Mouse (Mus musculus) C2C12 (cell line): ENCODE measurements around the gene Ralgps2. TPM values are rescaled to one million over a fixed set of nuclear protein-coding genes. Genes with fewer than 3 reads are reported as not detected.

Experiments used
- H3K27me3 ChIP-seq: one replicate; pipeline ENCODE4 v1.6.1; 2011; ENCODE audit not compliant: control insufficient read depth, insufficient read depth, insufficient read length
- H3K36me3 ChIP-seq: one replicate; pipeline ENCODE4 v1.6.1; 2011; ENCODE audit not compliant: control insufficient read depth, insufficient read depth
- H3K4me3 ChIP-seq: one replicate; pipeline ENCODE4 v1.5.1; 2011; ENCODE audit warnings: mild to moderate bottlenecking, control low read depth; ENCODE audit not compliant: poor library complexity, insufficient read depth, severe bottlenecking
- H3K79me2 ChIP-seq: one replicate; pipeline ENCODE4 v1.6.1; 2011; ENCODE audit not compliant: control insufficient read depth, insufficient read depth
- H3K79me3 ChIP-seq: one replicate; pipeline ENCODE4 v1.6.1; 2011; ENCODE audit warnings: low read depth, control low read depth
- H3ac ChIP-seq: one replicate; pipeline ENCODE3; 2011; ENCODE audit warnings: low read depth; ENCODE audit not compliant: control insufficient read depth, insufficient read length
- CEBPB ChIP-seq: IDR thresholded peaks from one replicate; pipeline ENCODE4 v1.6.1; 2011; ENCODE audit warnings: low read depth, mild to moderate bottlenecking, control low read depth, moderate library complexity
- CTCF ChIP-seq: IDR thresholded peaks from one replicate; pipeline ENCODE4 v1.5.1; 2011; ENCODE audit not compliant: control insufficient read depth, insufficient read depth, insufficient read length
- FOSL1 ChIP-seq: IDR thresholded peaks from one replicate; pipeline ENCODE4 v1.8.0; 2011; ENCODE audit warnings: mild to moderate bottlenecking, low read length; ENCODE audit not compliant: poor library complexity, insufficient read depth, severe bottlenecking
- MAX ChIP-seq: IDR thresholded peaks from one replicate; pipeline ENCODE4 v1.6.1; 2011; ENCODE audit warnings: mild to moderate bottlenecking, control low read depth
- MYOD1 ChIP-seq: IDR thresholded peaks from one replicate; pipeline ENCODE4 v1.6.1; 2011; ENCODE audit warnings: low read depth; ENCODE audit not compliant: control insufficient read depth, insufficient read length
- MYOG ChIP-seq: IDR thresholded peaks from one replicate; pipeline ENCODE4 v1.6.1; 2011; ENCODE audit not compliant: control insufficient read depth, insufficient read length; ENCODE audit errors: extremely low read depth
- USF1 ChIP-seq: IDR thresholded peaks from one replicate; pipeline ENCODE4 v1.6.1; 2011; ENCODE audit warnings: low read depth, mild to moderate bottlenecking, control low read depth, moderate library complexity
- polyA plus RNA-seq: library from polyadenylated mRNA; unstranded; fragments of >200 nt; fragmentation: generic; extraction: Trizol; gene quantifications from one replicate; pipeline ENCODE4 v1.2.1, GENCODE M21; 2012; ENCODE audit warnings: missing spikeins

Gene Ralgps2
- polyA plus RNA-seq, 1 experiment: 6.4 TPM

GRCm38 (mm10) chr1:156905660-156906059, 33.8 kb downstream of the Ralgps2 start:
- Histone ChIP-seq H3K79me2 (no peaks in the 10 kb centered on the region), H3K27me3 (no peaks in the 10 kb centered on the region)
- no peak for TF ChIP-seq MYOD1
- TF ChIP-seq MAX: no peak
- no peak for TF ChIP-seq FOSL1
- TF ChIP-seq CEBPB: no peak

DNA sequence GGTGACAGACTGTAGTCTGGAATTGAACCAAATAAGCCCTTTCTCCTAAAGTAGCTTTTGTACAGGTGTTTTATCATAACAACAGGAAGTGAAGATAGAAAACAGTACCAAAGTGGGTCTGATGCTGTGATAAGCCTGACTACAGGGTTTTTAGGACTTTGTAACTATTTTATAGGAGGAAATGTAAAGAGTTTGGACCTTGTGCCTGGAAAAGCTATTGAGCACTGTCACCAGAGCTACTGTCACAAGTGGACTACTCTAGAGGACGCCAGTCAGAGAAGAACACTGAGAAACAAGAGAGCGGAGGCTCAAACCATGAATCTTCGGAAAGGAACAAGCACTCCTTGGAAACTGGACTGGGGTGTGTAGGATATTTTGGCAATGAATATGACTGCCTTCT, 35.5 kb downstream of the Ralgps2 start:
- H3K27me3 ChIP-seq: no peaks in the 10 kb centered on the region
- H3ac ChIP-seq: no peak overlapping the region
- H3K79me3 ChIP-seq: no peaks in the 10 kb centered on the region
- H3K36me3 ChIP-seq: no peaks in the 10 kb centered on the region
- no peaks in the 10 kb centered on the region for H3K79me2 ChIP-seq
- no peak overlapping the region for H3K4me3 ChIP-seq
- TF ChIP-seq CEBPB: no peak
- TF ChIP-seq CTCF: no peak
- TF ChIP-seq MAX: no peak
- no peak for TF ChIP-seq MYOG
- TF ChIP-seq FOSL1: no peak
- no peak for TF ChIP-seq MYOD1

More at GRCm38 (mm10) chr1:156905660-156906059, 33.8 kb downstream of the Ralgps2 start:
- no peaks in the 10 kb centered on the region for H3K36me3 ChIP-seq
- H3K4me3 ChIP-seq: no peak overlapping the region
- H3K79me3 ChIP-seq: no peaks in the 10 kb centered on the region
- H3ac ChIP-seq: no peak overlapping the region

DNA sequence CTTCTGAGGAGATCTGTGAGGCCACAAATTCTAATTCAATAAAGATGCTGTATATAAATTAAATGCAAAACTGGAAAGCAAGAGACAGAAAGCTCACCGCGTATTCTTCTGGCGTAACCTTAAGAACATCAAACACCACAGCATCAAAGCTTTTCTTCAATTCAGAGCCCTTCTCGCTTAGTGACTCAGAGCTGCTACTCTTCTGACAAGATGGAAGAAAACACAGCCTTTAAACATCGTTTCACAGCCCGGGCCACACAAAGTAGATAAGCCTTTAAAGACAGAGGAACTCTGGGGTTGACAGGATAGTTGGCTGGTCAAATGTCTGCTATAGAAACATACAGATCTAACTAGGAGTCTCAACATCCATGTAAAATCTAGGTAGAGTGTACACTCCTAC, 37.7 kb downstream of the Ralgps2 start:
- no peak for TF ChIP-seq MYOD1
- no peak for TF ChIP-seq MAX
- no peak for TF ChIP-seq FOSL1
- TF ChIP-seq USF1: no peak
- TF ChIP-seq MYOG: no peak
- TF ChIP-seq CTCF: no peak
- TF ChIP-seq CEBPB: no peak
- no peaks in the 10 kb centered on the region for H3K27me3 ChIP-seq
- H3ac ChIP-seq: no peak overlapping the region
- H3K79me2 ChIP-seq: no peaks in the 10 kb centered on the region
- no peaks in the 10 kb centered on the region for H3K79me3 ChIP-seq
- no peaks in the 10 kb centered on the region for H3K36me3 ChIP-seq
- no peak overlapping the region for H3K4me3 ChIP-seq

- Histone ChIP-seq H3K27me3 (no peaks in the 10 kb centered on the region), H3K79me2 (no peaks in the 10 kb centered on the region), H3K36me3 (no peaks in the 10 kb centered on the region), H3K4me3 (no peak overlapping the region), H3ac (no peak overlapping the region), H3K79me3 (no peaks in the 10 kb centered on the region)
- TF ChIP-seq FOSL1 (no peak), MYOD1 (no peak), MAX (no peak)
These were observed 47.9 kb downstream of the Ralgps2 start for GRCm38 (mm10) chr1:156891561-156891960.

DNA sequence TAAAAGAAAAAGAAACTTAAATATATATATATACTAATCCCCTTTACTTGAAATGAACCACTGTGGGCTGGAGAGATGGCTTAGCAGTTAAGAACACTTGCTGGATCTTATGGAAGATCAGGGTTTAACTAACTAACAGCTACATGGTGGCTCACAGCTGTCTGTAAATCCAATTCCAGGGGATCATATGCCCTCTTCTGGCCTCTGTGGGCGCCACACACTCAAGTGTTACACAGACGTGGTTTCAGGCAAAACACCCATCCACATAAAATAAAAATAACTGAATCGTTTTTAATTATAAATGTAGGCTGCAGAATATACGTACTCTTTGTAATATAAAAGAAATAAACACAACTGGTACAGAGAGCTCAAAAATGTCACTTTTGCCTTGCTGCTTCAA, 50.6 kb downstream of the Ralgps2 start:
- Histone ChIP-seq H3K4me3 (no peak overlapping the region), H3ac (no peak overlapping the region), H3K79me2 (no peaks in the 10 kb centered on the region), H3K27me3 (no peaks in the 10 kb centered on the region), H3K79me3 (no peaks in the 10 kb centered on the region), H3K36me3 (no peaks in the 10 kb centered on the region)
- no peak for TF ChIP-seq USF1
- no peak for TF ChIP-seq CEBPB
- TF ChIP-seq MYOG: no peak
- TF ChIP-seq CTCF: no peak
- no peak for TF ChIP-seq MAX
- no peak for TF ChIP-seq FOSL1
- no peak for TF ChIP-seq MYOD1

DNA sequence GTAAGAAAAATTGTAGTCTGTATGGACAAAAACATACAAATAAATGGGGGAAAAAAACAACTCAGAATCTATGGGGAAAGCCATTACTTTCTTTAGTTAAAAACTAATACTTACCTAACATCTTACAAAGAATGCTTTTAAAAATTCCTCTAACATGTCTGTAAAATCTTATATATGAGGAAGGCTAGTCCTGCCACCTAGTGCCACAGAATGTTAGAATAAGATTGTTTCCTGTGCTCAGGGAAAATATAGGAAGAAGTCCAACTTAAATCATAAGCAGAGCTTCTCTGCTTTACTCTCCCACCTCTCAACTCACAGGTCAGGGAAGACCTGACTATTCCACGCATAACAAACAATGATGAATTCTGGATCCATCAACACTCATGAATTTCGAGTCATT, 53.5 kb downstream of the Ralgps2 start:
- TF ChIP-seq MYOD1: no peak
- TF ChIP-seq MAX: no peak
- no peak for TF ChIP-seq CTCF
- TF ChIP-seq USF1: no peak
- no peak for TF ChIP-seq MYOG
- TF ChIP-seq FOSL1: no peak
- no peak for TF ChIP-seq CEBPB
- H3K36me3 ChIP-seq: no peaks in the 10 kb centered on the region

More for the DNA sequence above, 53.5 kb downstream of the Ralgps2 start:
- H3K79me3 ChIP-seq: no peaks in the 10 kb centered on the region
- no peak overlapping the region for H3K4me3 ChIP-seq
- no peaks in the 10 kb centered on the region for H3K79me2 ChIP-seq
- H3ac ChIP-seq: no peak overlapping the region
- H3K27me3 ChIP-seq: no peaks in the 10 kb centered on the region
